Mouse (Mus musculus): ENCODE results near the gene Vmp1. TPM values are rescaled to one million over a fixed set of nuclear protein-coding genes. Genes with fewer than 3 reads are reported as not detected.

Vmp1 gene
- total and polyA plus RNA-seq, 3 experiments: 18.3 to 139 (median 124) TPM

GRCm38 (mm10) chr11:86672772-86673171 is 10.9 kb downstream of the Vmp1 start:
- no peak for DNase-seq

GRCm38 (mm10) chr11:86671041-86671675 is 12.5 kb downstream of the Vmp1 start:
- DNase-seq: no peak

GRCm38 (mm10) chr11:86668169-86668568 is 15.5 kb downstream of the Vmp1 start:
- no peak for DNase-seq

- no peak for DNase-seq
Observed at GRCm38 (mm10) chr11:86667553-86667952, 16.1 kb downstream of the Vmp1 start.

GRCm38 (mm10) chr11:86664406-86664805 is 19.2 kb downstream of the Vmp1 start:
- DNase-seq: no peak

GRCm38 (mm10) chr11:86663977-86664376 is 19.7 kb downstream of the Vmp1 start:
- DNase-seq: no peak

- no peak for DNase-seq
Observed at GRCm38 (mm10) chr11:86662986-86663895, 20.4 kb downstream of the Vmp1 start.

- DNase-seq: no peak
Observed at GRCm38 (mm10) chr11:86657863-86658262, 25.8 kb downstream of the Vmp1 start.

- DNase-seq: no peak
Observed at GRCm38 (mm10) chr11:86656849-86657567, 26.6 kb downstream of the Vmp1 start.

GRCm38 (mm10) chr11:86655671-86656070 is 28.0 kb downstream of the Vmp1 start:
- DNase-seq: no peak

GRCm38 (mm10) chr11:86654096-86654495 is 29.5 kb downstream of the Vmp1 start:
- DNase-seq: no peak

GRCm38 (mm10) chr11:86653446-86653845 is 30.2 kb downstream of the Vmp1 start:
- DNase-seq: peak; percentile 73

GRCm38 (mm10) chr11:86652578-86652979 is 31.1 kb downstream of the Vmp1 start:
- peak; percentile 68 for DNase-seq

GRCm38 (mm10) chr11:86650676-86651075 is 33.0 kb downstream of the Vmp1 start:
- DNase-seq: peak; percentile 61

GRCm38 (mm10) chr11:86649542-86649941 is 34.1 kb downstream of the Vmp1 start:
- no peak for DNase-seq

GRCm38 (mm10) chr11:86647706-86648447 is 35.8 kb downstream of the Vmp1 start:
- DNase-seq: no peak

- DNase-seq: no peak
Observed at GRCm38 (mm10) chr11:86646885-86647459, 36.7 kb downstream of the Vmp1 start.

GRCm38 (mm10) chr11:86646136-86646834 is 37.4 kb downstream of the Vmp1 start:
- no peak for DNase-seq

GRCm38 (mm10) chr11:86644553-86644952 is 39.1 kb downstream of the Vmp1 start:
- no peak for DNase-seq

- DNase-seq: no peak
Observed at GRCm38 (mm10) chr11:86641714-86642113, 41.9 kb downstream of the Vmp1 start.

- no peak for DNase-seq
Observed at GRCm38 (mm10) chr11:86637697-86638096, 45.9 kb downstream of the Vmp1 start.
